Mouse (Mus musculus) cerebral cortex, adult 2 months (tissue): Measurements from ENCODE around the gene Smpd4.

Source experiments
- WGBS: fragments of 180-500 bp; shearing (Covaris S2); methylation state at CpG from one replicate; pipeline ENCODE4 v1.1.7; 2018; 5-methylcytosine and 5-hydroxymethylcytosine counted together

Gene Smpd4

GRCm38 (mm10) chr16:17619198-17620105, at the start of gene Smpd4:
Smpd4 (plus strand) TSS chr16:17619354.
- WGBS, result 1% methylated on average over 60 of the region's 60 CpGs

DNA sequence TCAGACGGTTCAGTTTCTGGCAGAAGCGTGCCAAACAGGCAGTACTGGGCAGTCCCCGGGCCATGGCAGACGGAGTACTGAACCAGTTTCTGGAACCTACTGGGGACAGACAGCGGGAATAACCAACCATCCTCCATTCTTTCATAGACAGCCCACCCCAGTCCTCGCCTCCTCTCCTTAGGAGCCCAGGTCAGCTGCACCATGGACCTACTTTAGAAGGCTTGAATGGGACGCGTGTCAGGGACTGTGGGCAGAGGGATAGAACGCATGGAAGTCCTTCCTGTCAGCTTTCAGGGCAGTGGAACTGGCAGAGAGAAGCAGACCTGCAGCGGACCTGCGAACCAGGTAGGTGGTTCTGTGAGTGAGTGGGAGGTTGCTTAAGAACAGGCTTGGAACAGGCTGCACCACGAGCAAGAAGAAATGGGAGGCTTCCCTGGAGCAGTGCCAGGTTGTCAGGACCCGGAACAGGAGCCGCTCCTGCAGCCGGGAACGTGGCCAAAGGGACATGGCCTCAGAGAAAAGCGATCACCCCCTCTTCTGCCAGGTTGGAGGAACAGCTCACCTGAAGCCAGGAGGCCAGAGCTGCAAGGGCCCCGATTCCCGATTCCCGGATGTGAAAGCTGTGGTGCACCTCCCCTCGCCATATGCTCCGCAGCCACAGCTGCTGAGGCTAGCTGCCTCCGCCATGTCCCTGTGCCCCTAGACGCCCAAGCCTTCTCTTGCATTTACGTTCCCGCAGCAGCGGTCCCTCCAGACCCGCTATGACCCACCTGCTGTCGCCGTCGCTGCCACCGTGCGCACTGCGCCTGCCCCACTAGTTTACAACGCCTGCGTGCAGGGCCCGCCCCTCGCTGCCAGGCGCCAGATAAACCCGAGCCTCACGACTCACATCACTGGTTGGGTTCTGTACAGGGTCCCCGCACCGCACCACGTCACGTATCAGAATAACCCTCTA, 43.0 kb upstream of the Smpd4 start:
- 9% methylated on average over 45 of the region's 45 CpGs for WGBS

- WGBS, result 15% methylated on average over 8 of the region's 8 CpGs
These were observed 42.3 kb upstream of the Smpd4 start for GRCm38 (mm10) chr16:17576825-17577215.

- 15% methylated on average over 8 of the region's 8 CpGs for WGBS
These were observed 36.1 kb upstream of the Smpd4 start, which contains the start of gene Slc7a4 for GRCm38 (mm10) chr16:17583064-17583463. Slc7a4 (minus strand) TSS chr16:17583214.

- 90% methylated on average over 7 of the region's 7 CpGs for WGBS
These were observed 34.6 kb upstream of the Smpd4 start for GRCm38 (mm10) chr16:17584555-17584954.

GRCm38 (mm10) chr16:17590731-17591130, 28.4 kb upstream of the Smpd4 start:
- 61% methylated on average over 2 of the region's 2 CpGs for WGBS

GRCm38 (mm10) chr16:17600944-17601562, 18.1 kb upstream of the Smpd4 start:
- 41% methylated on average over 3 of the region's 3 CpGs for WGBS

DNA sequence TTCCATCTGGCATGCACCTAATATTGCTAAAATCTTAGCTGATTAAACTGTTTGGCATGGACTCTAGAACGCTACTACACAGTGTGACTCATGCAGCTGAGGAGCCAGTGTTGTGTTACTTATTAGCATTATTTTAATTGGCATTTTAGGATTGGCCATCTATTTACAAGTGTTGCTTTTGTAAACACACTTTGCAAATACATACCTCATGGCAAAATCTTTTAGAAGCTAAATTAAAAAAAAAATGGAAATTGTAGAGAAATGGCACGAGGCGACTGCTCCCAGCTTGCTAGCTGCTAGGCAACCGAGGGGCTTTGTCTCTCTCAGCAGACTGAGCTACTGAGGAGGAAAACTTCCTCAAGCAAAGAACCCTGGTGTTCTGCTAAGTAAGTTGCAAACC, 14.2 kb upstream of the Smpd4 start:
- 25% methylated on average over 4 of the region's 4 CpGs for WGBS

DNA sequence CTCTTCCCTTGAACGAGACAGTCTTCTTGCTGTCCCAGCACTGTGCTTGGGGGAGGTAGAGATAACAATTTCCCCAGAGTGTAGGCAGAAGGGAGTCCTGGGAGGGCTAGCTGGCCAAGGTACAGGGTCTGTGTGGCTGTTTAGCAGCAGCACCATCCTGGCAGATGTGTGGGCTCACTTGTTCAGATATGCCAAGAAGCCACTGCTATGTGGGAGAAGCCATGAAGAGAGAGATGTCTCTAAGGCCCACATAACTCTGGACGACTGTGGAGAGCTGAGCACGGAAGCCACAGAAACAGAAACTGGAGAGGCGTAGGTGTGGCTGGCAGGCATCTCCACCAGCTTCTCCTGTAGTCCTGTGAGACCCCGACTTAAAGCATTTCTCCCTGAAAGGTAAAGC, 13.5 kb upstream of the Smpd4 start:
- WGBS, result 47% methylated on average over 5 of the region's 5 CpGs

DNA sequence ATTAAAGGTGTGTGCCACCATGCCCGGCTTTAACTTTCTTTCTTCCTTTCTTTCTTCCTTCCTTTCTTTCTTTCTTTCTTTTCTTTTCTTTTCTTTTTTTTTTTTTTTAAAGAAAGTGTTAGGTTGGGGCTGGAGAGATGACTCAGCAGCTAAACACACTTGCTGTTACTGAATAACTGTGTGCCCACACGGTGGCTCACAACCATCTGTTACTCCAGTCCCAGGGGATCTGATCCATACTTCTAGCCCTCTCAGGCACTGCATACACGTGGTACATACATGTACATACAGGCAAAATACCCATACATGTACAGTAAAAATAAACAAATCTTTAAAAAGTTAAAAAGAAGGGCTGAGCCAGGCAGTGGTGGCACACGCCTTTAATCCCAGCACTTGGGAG, 7.8 kb upstream of the Smpd4 start:
- 39% methylated on average over 4 of the region's 4 CpGs for WGBS

- WGBS, result 83% methylated on average over 6 of the region's 6 CpGs
These were observed 4.4 kb upstream of the Smpd4 start for GRCm38 (mm10) chr16:17614740-17615139.

DNA sequence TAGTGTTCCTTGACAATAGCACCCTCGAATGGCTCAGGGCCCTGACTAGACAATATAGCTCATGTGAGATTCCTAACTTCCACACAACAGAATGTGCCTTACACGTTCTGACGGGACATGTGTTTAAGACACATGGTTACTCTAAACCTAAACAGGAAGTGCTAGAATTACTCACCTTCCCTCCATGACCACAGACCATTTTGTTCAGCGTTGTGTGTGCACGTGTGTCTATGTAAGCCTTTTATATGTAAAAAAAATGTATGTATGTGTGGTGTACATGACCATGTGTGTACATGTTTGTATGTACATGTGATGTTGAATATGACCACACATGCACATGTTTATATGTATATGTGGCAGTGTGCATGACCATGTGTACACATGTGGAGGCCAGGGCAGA, 2.9 kb upstream of the Smpd4 start:
- WGBS, result 78% methylated on average over 5 of the region's 5 CpGs

DNA sequence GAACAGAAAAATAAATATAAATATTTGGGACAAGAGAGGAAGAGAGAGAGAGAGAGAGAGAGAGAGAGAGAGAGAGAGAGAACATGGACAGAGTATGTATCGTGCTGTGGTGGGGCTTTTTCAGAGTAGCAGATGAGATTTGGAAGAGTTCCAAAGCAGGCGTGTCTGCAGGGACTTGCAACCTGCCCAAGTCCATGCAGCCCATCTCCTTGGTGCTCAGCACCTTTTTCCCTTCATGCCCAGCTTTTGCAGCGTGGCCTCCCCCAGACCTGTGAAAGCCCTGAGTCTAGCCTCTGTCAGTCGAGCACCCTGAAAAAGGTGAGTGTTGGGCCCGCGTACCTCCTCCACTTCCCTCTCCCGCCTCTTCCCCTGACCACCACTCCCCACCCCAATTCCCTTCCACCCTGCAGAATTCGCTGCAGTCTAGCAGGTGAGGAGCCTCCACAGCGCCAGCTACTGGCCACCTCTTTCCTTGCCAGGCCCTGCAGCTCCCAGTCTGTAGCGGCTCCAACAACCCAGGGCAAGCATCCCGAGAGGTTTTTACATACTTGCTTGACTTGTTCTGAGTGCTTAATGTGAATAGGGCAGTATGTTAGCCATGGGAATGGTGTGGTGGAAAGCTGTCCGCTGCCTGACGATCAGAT, 1.1 kb upstream of the Smpd4 start:
- 16% methylated on average over 13 of the region's 13 CpGs for WGBS

DNA sequence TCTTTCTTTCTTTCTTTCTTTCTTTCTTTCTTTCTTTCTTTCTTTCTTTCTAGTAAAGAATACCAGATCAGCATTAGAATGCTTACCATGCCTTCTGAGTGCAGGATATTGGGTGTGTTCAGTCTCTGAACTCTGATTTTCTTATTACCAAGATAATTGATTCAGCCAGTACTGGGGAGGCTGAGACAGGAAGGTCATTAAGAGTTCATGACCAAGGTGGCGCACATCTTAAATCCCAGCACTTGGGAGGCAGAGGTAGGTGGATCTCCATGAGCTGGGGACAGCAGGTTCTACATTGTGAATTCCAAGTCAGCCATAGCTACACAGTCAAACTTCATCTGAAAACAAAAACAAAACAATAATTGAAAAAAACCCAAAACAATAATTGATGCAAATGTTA, 2.8 kb downstream of the Smpd4 start:
- 83% methylated on average over 1 of the region's 1 CpGs for WGBS

GRCm38 (mm10) chr16:17625488-17626268, 6.5 kb downstream of the Smpd4 start:
- WGBS, result 66% methylated on average over 8 of the region's 8 CpGs

- 72% methylated on average over 5 of the region's 5 CpGs for WGBS
These were observed 7.1 kb downstream of the Smpd4 start for GRCm38 (mm10) chr16:17626269-17626555.

- 70% methylated on average over 2 of the region's 2 CpGs for WGBS
These were observed 13.4 kb downstream of the Smpd4 start for GRCm38 (mm10) chr16:17632580-17632979.

DNA sequence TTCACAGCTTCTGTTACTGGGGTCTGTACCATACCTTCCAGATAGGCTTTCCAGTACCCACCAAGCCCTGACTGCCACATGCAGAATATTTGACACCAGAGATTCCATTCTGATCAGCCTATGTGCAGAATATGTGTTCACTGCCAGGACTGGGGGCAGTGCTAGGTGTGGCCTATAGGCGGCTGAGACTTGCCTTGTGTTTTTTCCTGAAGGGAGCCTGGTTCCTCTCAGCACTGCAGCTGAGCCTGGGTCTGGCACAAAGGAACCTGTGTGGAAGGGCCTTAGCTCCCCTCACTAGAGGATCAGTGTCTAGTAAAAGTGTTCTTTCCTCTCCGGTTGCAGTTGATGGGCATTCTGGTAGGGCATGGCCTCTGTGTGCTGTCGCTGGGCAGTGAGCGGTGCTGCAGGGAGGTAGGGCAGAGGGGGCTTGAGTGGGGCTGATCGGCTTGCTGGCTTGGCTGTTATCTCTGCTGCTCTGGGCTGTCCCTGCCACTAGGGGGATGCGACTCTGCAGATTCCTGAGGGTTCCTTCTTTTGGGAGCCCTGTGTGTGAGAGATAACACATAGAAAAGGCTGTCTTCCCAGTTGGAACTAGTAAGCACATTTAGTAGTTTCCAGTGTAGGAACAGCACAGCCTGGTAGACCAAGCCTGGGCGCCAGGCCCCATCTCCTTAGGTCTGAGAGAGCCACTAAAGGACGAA, 14.5 kb downstream of the Smpd4 start:
- WGBS, result 65% methylated on average over 8 of the region's 8 CpGs

- WGBS, result 77% methylated on average over 2 of the region's 2 CpGs
These were observed 17.8 kb downstream of the Smpd4 start for GRCm38 (mm10) chr16:17636904-17637303.

DNA sequence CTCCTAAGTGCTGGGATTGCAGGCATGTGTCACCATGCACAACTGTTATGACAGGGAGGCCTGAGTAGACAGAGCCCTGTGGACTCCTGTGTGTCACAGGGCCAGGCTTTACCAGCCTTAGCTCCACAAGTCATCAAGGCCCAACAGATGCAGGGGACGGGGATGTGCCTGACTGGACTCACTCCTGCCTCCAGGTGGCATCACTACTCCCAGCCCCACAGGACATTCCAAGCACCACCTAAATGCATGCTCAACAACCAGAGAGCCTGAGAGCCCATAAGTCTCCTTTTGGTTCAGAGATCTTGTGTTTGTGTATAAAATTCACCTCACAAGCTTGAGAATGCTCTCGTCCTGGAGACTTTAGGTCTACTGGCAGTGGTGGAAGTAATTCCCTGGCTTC, 18.5 kb downstream of the Smpd4 start:
- WGBS, result 88% methylated on average over 2 of the region's 2 CpGs
